Mouse (Mus musculus) lung, adult 2 months (tissue): Measurements from ENCODE around the gene Gm17657.

Experiments
- CTCF ChIP-seq: fragments of 200-500 bp; IDR thresholded peaks from 2 replicates; pipeline ENCODE4 v1.5.1; 2011; ENCODE audit warnings: mild to moderate bottlenecking, low read length, control low read depth; ENCODE audit not compliant: insufficient read depth
- POLR2A ChIP-seq: fragments of 200-500 bp; IDR thresholded peaks from 2 replicates; pipeline ENCODE4 v1.6.1; 2011; ENCODE audit warnings: low read depth, mild to moderate bottlenecking, control low read depth, low read length, borderline replicate concordance; ENCODE audit errors: extremely low read depth

GRCm38 (mm10) chr17:29556456-29556855, 7.0 kb upstream of the Gm17657 start:
- TF ChIP-seq CTCF (no peak), POLR2A (no peak)
